Mouse (Mus musculus) heart, embryonic 16.5 days (tissue): Measurements from ENCODE around the gene Slc19a3. TPM values are rescaled to one million over a fixed set of nuclear protein-coding genes. Genes with fewer than 3 reads are reported as not detected.
A peak's percentile ranks its signal among the peaks of the same experiment; 100 is the strongest.

ENCODE experiments used
- ATAC-seq: fragments of 200-750 bp; cut with Nextera tagmentation; replicated peaks from 2 replicates; pipeline ENCODE4 v1.8.0; 2017; ENCODE audit warnings: moderate number of reproducible peaks; ENCODE audit not compliant: insufficient read depth, low FRiP score; ENCODE audit errors: extremely low read depth
- H3K27ac ChIP-seq: fragments of 300-500 bp; sonication (generic); 2 replicates; pipeline ENCODE4 v1.5.1; 2014; ENCODE audit warnings: mild to moderate bottlenecking, low read length, control low read depth, moderate library complexity
- H3K27me3 ChIP-seq: fragments of 300-500 bp; sonication (generic); 2 replicates; pipeline ENCODE4 v1.6.1; 2014; ENCODE audit warnings: low read length, mixed read lengths; ENCODE audit not compliant: control insufficient read depth, insufficient read depth
- H3K36me3 ChIP-seq: fragments of 300-500 bp; sonication (generic); 2 replicates; pipeline ENCODE4 v1.6.1; 2014; ENCODE audit not compliant: control insufficient read depth, insufficient read depth
- H3K4me1 ChIP-seq: fragments of 300-500 bp; sonication (generic); 2 replicates; pipeline ENCODE4 v1.6.1; 2014; ENCODE audit warnings: low read length, mixed read lengths; ENCODE audit not compliant: control insufficient read depth, insufficient read depth
- H3K4me2 ChIP-seq: fragments of 300-500 bp; sonication (generic); 2 replicates; pipeline ENCODE4 v1.6.1; 2014; ENCODE audit warnings: low read depth, mild to moderate bottlenecking, control low read depth, low read length
- H3K4me3 ChIP-seq: fragments of 300-500 bp; sonication (generic); 2 replicates; pipeline ENCODE4 v1.5.1; 2014; ENCODE audit warnings: mild to moderate bottlenecking, control low read depth, low read length
- H3K9ac ChIP-seq: fragments of 300-500 bp; sonication (generic); 2 replicates; pipeline ENCODE4 v1.6.1; 2014; ENCODE audit warnings: low read length, control low read depth
- H3K9me3 ChIP-seq: fragments of 300-500 bp; sonication (generic); replicated peaks from 2 replicates; pipeline ENCODE4 v1.6.1; 2016; ENCODE audit warnings: low read length; ENCODE audit not compliant: control insufficient read depth
- WGBS: fragments of 180-500 bp; shearing (Covaris S2); extraction: QIAGEN DNeasy Blood & Tissue Kit; methylation state at CpG from one replicate; pipeline ENCODE4 v1.1.7; 2014; 5-methylcytosine and 5-hydroxymethylcytosine counted together
- polyA plus RNA-seq: library from polyadenylated mRNA; unstranded; fragments of >200 nt; fragmentation: Nextera tagmentation; extraction: Ambion mirVana; gene quantifications from 2 replicates; pipeline ENCODE4 v1.2.1, GENCODE M21; 2015

Slc19a3 gene
- polyA plus RNA-seq, 1 experiment from 2014 or later = 2.0 TPM

DNA sequence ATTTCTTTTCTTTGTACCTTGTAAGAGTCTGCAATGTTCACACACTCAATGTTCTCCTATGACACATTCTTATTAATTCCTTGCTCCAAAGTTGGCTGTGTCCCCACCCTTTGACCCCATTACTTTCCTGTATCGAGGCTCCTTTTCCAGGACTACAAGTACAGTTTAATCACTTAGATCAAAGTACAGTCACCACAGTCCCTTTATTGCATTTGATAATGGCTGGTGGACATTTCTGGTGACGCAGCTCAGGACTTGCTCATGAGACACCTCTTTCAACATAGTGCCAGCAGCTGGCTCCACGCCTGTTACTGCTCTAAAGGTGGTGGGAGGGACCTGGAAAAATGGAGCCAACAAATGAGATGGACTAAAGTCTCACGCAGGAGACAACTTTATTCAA, 47.2 kb downstream of the Slc19a3 start:
- H3K4me3 ChIP-seq = no peak overlapping the region
- no peak overlapping the region for H3K4me2 ChIP-seq
- 50% methylated on average over 4 of the region's 4 CpGs for WGBS
- no peaks in the 10 kb centered on the region for H3K9me3 ChIP-seq
- no peak overlapping the region for H3K27ac ChIP-seq
- no peak overlapping the region for H3K9ac ChIP-seq
- no peaks in the 10 kb centered on the region for H3K36me3 ChIP-seq
- ATAC-seq = no peak
- no peaks in the 10 kb centered on the region for H3K4me1 ChIP-seq
- no peaks in the 10 kb centered on the region for H3K27me3 ChIP-seq

DNA sequence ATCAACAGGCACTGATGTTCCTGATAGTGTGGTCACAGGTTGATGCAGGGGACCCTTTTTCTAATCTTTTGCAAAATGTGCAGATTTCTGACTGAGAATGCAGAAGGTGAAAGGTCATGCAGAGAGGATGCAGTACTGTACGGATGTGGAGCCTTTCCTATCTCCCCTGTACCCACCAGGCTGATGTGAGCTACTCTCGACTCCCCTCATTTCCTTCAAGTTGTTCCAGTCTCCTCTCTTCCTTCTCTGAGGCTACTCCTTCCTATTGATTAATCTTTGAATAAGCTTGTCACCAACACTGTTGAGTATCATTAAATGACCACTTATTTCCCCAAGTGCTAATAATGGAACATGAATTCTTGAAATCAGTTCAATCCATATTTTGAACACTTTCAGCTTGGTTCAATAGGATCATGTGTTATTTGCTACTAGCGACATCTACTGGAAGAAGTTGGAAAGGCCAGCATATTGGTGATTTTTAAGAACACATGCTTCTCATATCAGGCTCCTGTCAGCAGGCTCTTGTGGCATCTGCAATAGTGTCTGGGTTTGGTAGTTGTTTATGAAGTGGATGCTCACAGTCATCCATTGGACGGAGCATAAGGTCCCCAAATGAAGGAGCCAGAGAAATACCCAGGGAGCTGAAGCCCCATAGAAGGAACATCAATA, 50.6 kb downstream of the Slc19a3 start:
- Histone ChIP-seq H3K27ac (no peak overlapping the region), H3K36me3 (no peaks in the 10 kb centered on the region), H3K9me3 (peaks cover 6% of the 10 kb centered on the region), H3K27me3 (no peaks in the 10 kb centered on the region), H3K9ac (no peak overlapping the region), H3K4me1 (no peaks in the 10 kb centered on the region), H3K4me2 (no peak overlapping the region), H3K4me3 (no peak overlapping the region)
- peak; percentile 41; the same call in 1 of the 2 replicates for ATAC-seq
- 22% methylated on average over 4 of the region's 4 CpGs for WGBS

DNA sequence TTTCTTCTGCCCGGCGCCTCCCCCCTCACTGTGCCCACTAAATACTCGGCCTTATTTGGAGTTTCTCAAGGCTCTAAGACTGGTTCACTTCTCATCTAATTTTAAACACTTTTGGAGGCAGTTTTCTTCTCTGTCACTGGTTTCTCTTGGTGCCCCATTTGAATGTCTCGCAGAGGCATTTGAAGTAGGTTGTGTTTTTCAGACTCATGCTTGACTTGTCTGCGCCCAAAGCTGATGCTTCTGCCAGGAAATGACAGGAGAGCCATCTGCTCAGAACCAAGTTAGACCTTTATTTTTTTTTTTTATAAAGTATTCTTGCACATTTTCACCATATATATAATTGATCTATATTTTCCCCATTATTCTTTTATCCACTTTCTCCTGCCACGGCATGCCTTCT, 51.5 kb downstream of the Slc19a3 start:
- H3K27ac ChIP-seq = no peak overlapping the region
- no peak for ATAC-seq
- no peak overlapping the region for H3K4me2 ChIP-seq
- H3K36me3 ChIP-seq = no peaks in the 10 kb centered on the region
- 83% methylated on average over 6 of the region's 6 CpGs for WGBS
- H3K9me3 ChIP-seq = peaks cover 6% of the 10 kb centered on the region
- H3K4me1 ChIP-seq = no peaks in the 10 kb centered on the region
- no peaks in the 10 kb centered on the region for H3K27me3 ChIP-seq
- no peak overlapping the region for H3K9ac ChIP-seq
- H3K4me3 ChIP-seq = no peak overlapping the region

DNA sequence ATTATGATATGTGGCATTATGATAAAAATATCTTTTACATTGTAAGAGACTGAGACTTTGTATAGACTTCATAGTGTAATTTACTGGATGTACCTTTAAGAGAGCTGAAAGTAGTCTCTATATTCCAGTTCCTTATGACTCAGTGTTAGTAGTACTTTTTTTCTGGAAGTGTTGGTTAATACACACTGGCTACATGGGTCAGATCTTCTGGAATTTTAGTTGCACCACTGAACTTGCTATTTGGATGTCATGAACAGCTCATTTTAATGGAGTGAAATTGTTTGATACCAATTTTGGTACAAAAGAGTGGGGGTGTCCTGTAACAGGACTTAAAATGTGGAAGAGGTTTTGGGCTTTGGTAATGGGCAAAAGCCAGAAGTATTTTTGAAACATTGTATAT, 60.4 kb downstream of the Slc19a3 start:
- Histone ChIP-seq H3K36me3 (no peaks in the 10 kb centered on the region), H3K27ac (no peak overlapping the region), H3K4me3 (no peak overlapping the region), H3K9ac (no peak overlapping the region), H3K27me3 (no peaks in the 10 kb centered on the region), H3K4me2 (no peak overlapping the region), H3K4me1 (peaks cover 5% of the 10 kb centered on the region; the same call in 1 of the 2 replicates), H3K9me3 (no peaks in the 10 kb centered on the region)
- no peak for ATAC-seq

DNA sequence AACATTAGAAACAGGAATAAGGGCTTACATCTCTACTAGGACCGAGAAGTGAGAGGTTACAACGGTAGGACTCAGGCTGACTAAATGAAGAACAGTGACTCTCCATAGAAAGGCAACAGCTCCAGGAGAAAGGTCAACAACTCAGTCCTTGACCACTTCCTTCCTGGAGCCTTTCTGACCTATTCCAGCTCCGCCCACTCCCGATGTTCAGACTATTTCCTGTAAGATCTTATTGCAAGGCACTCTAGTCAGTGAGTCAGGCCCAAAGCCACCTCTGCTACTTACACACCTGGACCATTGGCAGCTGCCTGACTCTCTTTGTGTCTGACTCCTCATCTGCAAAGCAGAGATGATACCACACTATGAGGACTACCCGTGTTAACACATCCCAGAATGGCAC, 62.5 kb downstream of the Slc19a3 start:
- Histone ChIP-seq H3K27ac (no peak overlapping the region), H3K4me2 (no peak overlapping the region), H3K27me3 (no peaks in the 10 kb centered on the region), H3K4me1 (peaks cover 17% of the 10 kb centered on the region), H3K9me3 (no peaks in the 10 kb centered on the region), H3K9ac (no peak overlapping the region), H3K36me3 (no peaks in the 10 kb centered on the region), H3K4me3 (no peak overlapping the region)
- no peak for ATAC-seq
- WGBS = 68% methylated on average over 5 of the region's 5 CpGs

DNA sequence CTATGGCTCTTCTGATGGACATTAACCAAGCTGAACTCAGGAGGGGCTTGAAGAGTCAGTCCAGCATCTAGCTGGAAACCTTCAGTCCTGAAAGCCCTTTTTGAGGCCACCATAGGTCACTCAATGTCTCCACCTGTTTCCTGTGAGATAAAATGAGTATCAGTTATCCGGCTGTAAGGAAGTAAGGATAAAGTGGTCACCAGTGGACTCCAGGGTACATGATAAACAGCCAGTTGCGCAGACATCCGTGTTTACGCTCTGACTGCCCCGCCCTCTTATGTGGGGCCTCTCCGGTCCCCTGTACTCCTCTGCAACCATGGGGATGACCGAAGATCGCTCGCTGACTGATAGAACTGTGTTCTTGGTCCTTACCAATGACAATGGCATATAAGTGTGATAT, 63.9 kb downstream of the Slc19a3 start:
- no peaks in the 10 kb centered on the region for H3K36me3 ChIP-seq
- peaks cover 17% of the 10 kb centered on the region for H3K4me1 ChIP-seq
- WGBS = 65% methylated on average over 9 of the region's 9 CpGs
- peak; percentile 63; the same call in 1 of the 2 replicates for ATAC-seq
- H3K4me3 ChIP-seq = no peak overlapping the region
- no peak overlapping the region for H3K9ac ChIP-seq
- H3K9me3 ChIP-seq = no peaks in the 10 kb centered on the region
- no peak overlapping the region for H3K27ac ChIP-seq
- H3K4me2 ChIP-seq = no peak overlapping the region
- H3K27me3 ChIP-seq = no peaks in the 10 kb centered on the region

DNA sequence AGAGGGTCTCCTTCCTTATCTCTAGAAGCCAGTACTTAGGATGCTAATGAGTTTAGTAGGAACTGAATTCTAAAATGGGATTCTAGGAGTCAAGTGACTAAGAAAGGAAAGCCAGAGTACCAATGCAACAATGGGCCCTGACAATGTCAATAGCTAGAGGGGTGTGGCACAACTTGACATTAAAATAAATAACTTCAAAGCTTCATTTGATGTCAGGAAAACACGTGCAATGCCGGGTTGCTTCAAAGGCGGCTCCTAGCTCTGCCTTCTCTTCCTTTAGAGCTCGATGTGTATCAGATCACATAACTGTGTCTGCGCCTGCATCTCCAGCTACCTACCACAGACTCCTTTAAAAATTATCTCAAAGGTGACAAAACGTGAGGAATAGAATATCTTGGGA, 64.3 kb downstream of the Slc19a3 start:
- peaks cover 17% of the 10 kb centered on the region for H3K4me1 ChIP-seq
- H3K9me3 ChIP-seq = no peaks in the 10 kb centered on the region
- ATAC-seq = no peak
- H3K36me3 ChIP-seq = no peaks in the 10 kb centered on the region
- H3K27ac ChIP-seq = no peak overlapping the region
- 43% methylated on average over 6 of the region's 6 CpGs for WGBS
- H3K4me2 ChIP-seq = no peak overlapping the region
- H3K9ac ChIP-seq = no peak overlapping the region
- no peak overlapping the region for H3K4me3 ChIP-seq
- H3K27me3 ChIP-seq = no peaks in the 10 kb centered on the region

DNA sequence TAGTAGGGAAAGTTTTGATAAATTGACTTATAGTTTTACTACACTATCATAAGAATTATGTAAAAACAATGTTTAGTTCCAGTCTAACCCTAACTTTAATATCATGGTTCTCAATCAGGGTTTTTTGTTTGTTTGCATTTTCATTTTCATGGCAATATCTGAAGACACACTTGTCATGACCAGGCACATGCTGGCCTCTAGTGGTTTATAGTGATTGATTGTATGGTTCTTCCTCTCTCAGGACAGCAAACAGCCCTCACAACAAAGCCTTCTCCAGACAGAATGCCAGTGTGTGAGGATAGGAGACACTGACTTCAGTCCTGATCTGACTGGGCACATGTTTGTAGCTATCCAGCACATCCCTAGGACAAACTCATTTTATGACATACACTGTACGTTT, 65.0 kb downstream of the Slc19a3 start:
- Histone ChIP-seq H3K4me3 (no peak overlapping the region), H3K9ac (no peak overlapping the region), H3K4me2 (no peak overlapping the region), H3K36me3 (no peaks in the 10 kb centered on the region), H3K27me3 (no peaks in the 10 kb centered on the region), H3K9me3 (no peaks in the 10 kb centered on the region), H3K27ac (no peak overlapping the region), H3K4me1 (peaks cover 17% of the 10 kb centered on the region)
- whole genome bisulfite sequencing = 67% methylated on average over 1 of the region's 1 CpGs
- no peak for ATAC-seq

DNA sequence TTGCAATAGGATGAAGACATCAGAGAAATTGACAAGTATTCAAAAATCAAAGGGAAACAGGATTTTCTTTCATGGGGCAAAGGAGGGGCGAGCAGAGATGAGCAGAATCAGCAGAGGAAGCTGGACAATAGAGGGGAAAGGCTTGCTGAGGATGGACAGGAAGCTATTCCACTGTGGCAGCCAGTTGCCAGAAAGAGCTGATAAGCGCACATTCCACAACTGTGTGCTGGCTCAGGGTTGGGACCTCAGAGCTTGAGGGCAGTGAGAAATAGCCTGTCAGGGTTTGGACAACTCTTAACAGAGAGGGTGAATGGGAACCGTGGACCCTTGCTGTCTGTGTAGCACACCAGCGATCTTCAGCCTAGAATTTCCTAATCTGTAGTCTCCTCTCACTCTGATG, 66.2 kb downstream of the Slc19a3 start:
- Histone ChIP-seq H3K27me3 (no peaks in the 10 kb centered on the region), H3K27ac (peak overlapping the region; percentile 57), H3K9me3 (no peaks in the 10 kb centered on the region), H3K9ac (0 out of 2 replicates have a peak overlapping the region, but pooled peaks have one; percentile 29), H3K4me3 (no peak overlapping the region), H3K4me1 (peaks cover 17% of the 10 kb centered on the region), H3K36me3 (no peaks in the 10 kb centered on the region), H3K4me2 (peak overlapping the region; percentile 34)
- 11% methylated on average over 4 of the region's 4 CpGs for WGBS
- ATAC-seq = peak; percentile 84
